Mouse (Mus musculus) CH12F3 (cell line): ENCODE measurements around the gene Nxpe4.
"Not testable (repeated sequence)": the region's sequence is repeated elsewhere in the genome, so short reads cannot be mapped to it uniquely, and the experiment has no call there.

Source experiments
- in situ Hi-C: fragments of 300-500 bp; cut with MboI; formaldehyde crosslinking; loops from 2 replicates; pipeline ENCODE4 v1.14.3; 2020; ENCODE audit warnings: low sequenced_read_pairs

Gene Nxpe4

GRCm38 (mm10) chr9:48239461-48239860 is 77.6 kb downstream of the Nxpe4 start:
- in situ Hi-C loops = no loop called here

GRCm38 (mm10) chr9:48240431-48240830 is 78.6 kb downstream of the Nxpe4 start:
- in situ Hi-C loops = no loop called here

- in situ Hi-C loops = no loop called here
These were observed 80.0 kb downstream of the Nxpe4 start for GRCm38 (mm10) chr9:48241791-48242190.

GRCm38 (mm10) chr9:48242756-48243155 is 80.9 kb downstream of the Nxpe4 start:
- in situ Hi-C loops = no loop called here

- in situ Hi-C loops = no loop called here
These were observed 82.4 kb downstream of the Nxpe4 start for GRCm38 (mm10) chr9:48244175-48244574.

GRCm38 (mm10) chr9:48245525-48245924 is 83.7 kb downstream of the Nxpe4 start:
- in situ Hi-C loops = no loop called here

- in situ Hi-C loops = no loop called here
These were observed 85.5 kb downstream of the Nxpe4 start for GRCm38 (mm10) chr9:48247276-48247675.

GRCm38 (mm10) chr9:48252236-48252635 is 90.4 kb downstream of the Nxpe4 start:
- in situ Hi-C loops = no loop called here

GRCm38 (mm10) chr9:48257001-48257400 is 95.2 kb downstream of the Nxpe4 start:
- in situ Hi-C loops = no loop called here

- in situ Hi-C loops = no loop called here
These were observed 96.1 kb downstream of the Nxpe4 start for GRCm38 (mm10) chr9:48257741-48258423.

GRCm38 (mm10) chr9:48264616-48265015 is 102.8 kb downstream of the Nxpe4 start:
- in situ Hi-C loops = loop anchor here (5.0 to 10.0 kb wide), 2 partner anchors 180 to 323 kb away; no protein-coding TSS in a partner anchor

- in situ Hi-C loops = loop anchor here (5.0 to 10.0 kb wide), 2 partner anchors 179 to 322 kb away; no protein-coding TSS in a partner anchor
These were observed 103.7 kb downstream of the Nxpe4 start for GRCm38 (mm10) chr9:48265491-48265890.

- in situ Hi-C loops = loop anchor here (5.0 to 10.0 kb wide), 2 partner anchors 178 to 321 kb away; no protein-coding TSS in a partner anchor
These were observed 104.6 kb downstream of the Nxpe4 start for GRCm38 (mm10) chr9:48266286-48267027.

GRCm38 (mm10) chr9:48267028-48267441 is 105.2 kb downstream of the Nxpe4 start:
- in situ Hi-C loops = loop anchor here (5.0 to 10.0 kb wide), 2 partner anchors 178 to 320 kb away; no protein-coding TSS in a partner anchor

- in situ Hi-C loops = loop anchor here (5.0 to 10.0 kb wide), 2 partner anchors 177 to 319 kb away; no protein-coding TSS in a partner anchor
These were observed 106.1 kb downstream of the Nxpe4 start for GRCm38 (mm10) chr9:48267960-48268359.

- in situ Hi-C loops = no loop called here
These were observed 115.0 kb downstream of the Nxpe4 start for GRCm38 (mm10) chr9:48276831-48277230.

GRCm38 (mm10) chr9:48284221-48284620 is 122.4 kb downstream of the Nxpe4 start:
- in situ Hi-C loops = no loop called here

- in situ Hi-C loops = no loop called here
These were observed 128.5 kb downstream of the Nxpe4 start for GRCm38 (mm10) chr9:48290281-48290680.

- in situ Hi-C loops = no loop called here
These were observed 132.9 kb downstream of the Nxpe4 start for GRCm38 (mm10) chr9:48294754-48295153.

- in situ Hi-C loops = no loop called here
These were observed 137.2 kb downstream of the Nxpe4 start for GRCm38 (mm10) chr9:48298983-48299382.

- in situ Hi-C loops = not testable (repeated sequence)
These were observed 141.7 kb downstream of the Nxpe4 start for GRCm38 (mm10) chr9:48303564-48303963.

- in situ Hi-C loops = no loop called here
These were observed 149.4 kb downstream of the Nxpe4 start for GRCm38 (mm10) chr9:48311241-48311640.
